ENCODE assay signal across 8 mouse cellular contexts in genomic region chr11:101253613-101254389, GRCm38 (mm10). TPM values are rescaled to one million over a fixed set of nuclear protein-coding genes. Genes with fewer than 3 reads are reported as not detected.
DNase-seq lines count a peak whose midpoint lies in the region; ATAC-seq and TF ChIP-seq lines count a peak whose summit lies in the region.

TSS of gene Vps25 (plus strand) at chr11:101253707.

- no peaks in the 10 kb centered on the region for H3K9me3 ChIP-seq in E14TG2a.4 (ENCODE audit: low read length)
- no peaks in the 10 kb centered on the region for H3K9me3 ChIP-seq in forebrain, embryonic 13.5 days (replicated peaks)
- no peaks in the 10 kb centered on the region for H3K9me3 ChIP-seq in heart, postnatal 0 days (replicated peaks; ENCODE audit: control insufficient read depth, low read length)
- no peaks in the 10 kb centered on the region for H3K9me3 ChIP-seq in liver, embryonic 16.5 days (replicated peaks; ENCODE audit: control insufficient read depth, low read length)
- no peaks in the 10 kb centered on the region for H3K9me3 ChIP-seq in neural tube, embryonic 12.5 days
- no peaks in the 10 kb centered on the region for H3K9me3 ChIP-seq in stomach, postnatal 0 days (ENCODE audit: control insufficient read depth, low read length)

- under 1% methylated on average over 35 of the region's 40 CpGs for WGBS in forebrain, embryonic 13.5 days
- WGBS in heart, postnatal 0 days: under 1% methylated on average over 40 of the region's 40 CpGs
- WGBS in liver, embryonic 16.5 days (ENCODE audit: insufficient replicate concordance): 0% methylated on average over 40 of the region's 40 CpGs
- WGBS in neural tube, embryonic 12.5 days: 0% methylated on average over 40 of the region's 40 CpGs
- under 1% methylated on average over 40 of the region's 40 CpGs for WGBS in stomach, postnatal 0 days

- TF ChIP-seq EP300 in heart, postnatal 0 days (IDR thresholded peaks at IDR 0.05; ENCODE audit: low read depth): no peak; the same call in 1 of the 2 replicates
- TF ChIP-seq EP300 in stomach, postnatal 0 days (optimal IDR thresholded peaks at IDR 0.05): no peak

- peak within 1 kb of the TSS; percentile 84 for H3K27ac ChIP-seq in forebrain, embryonic 13.5 days
- peak within 1 kb of the TSS; percentile 95 for H3K27ac ChIP-seq in heart, postnatal 0 days (ENCODE audit: low read depth)
- H3K27ac ChIP-seq in liver, embryonic 16.5 days (ENCODE audit: low read length): peak within 1 kb of the TSS; percentile 88
- peak within 1 kb of the TSS; percentile 84 for H3K27ac ChIP-seq in neural tube, embryonic 12.5 days
- peak within 1 kb of the TSS; percentile 92 for H3K27ac ChIP-seq in stomach, postnatal 0 days (replicated peaks)

- H3K4me1 ChIP-seq in E14TG2a.4 (replicated peaks; ENCODE audit: low read depth, low read length): peaks cover 33% of the 10 kb centered on the region
- H3K4me1 ChIP-seq in forebrain, embryonic 13.5 days: peaks cover 17% of the 10 kb centered on the region
- H3K4me1 ChIP-seq in heart, postnatal 0 days (ENCODE audit: control insufficient read depth, insufficient read depth): peaks cover 24% of the 10 kb centered on the region
- H3K4me1 ChIP-seq in liver, embryonic 16.5 days (ENCODE audit: control insufficient read depth, low read depth, low read length): peaks cover 36% of the 10 kb centered on the region
- peaks cover 16% of the 10 kb centered on the region for H3K4me1 ChIP-seq in neural tube, embryonic 12.5 days
- H3K4me1 ChIP-seq in stomach, postnatal 0 days (replicated peaks; ENCODE audit: control insufficient read depth, insufficient read depth): no peaks in the 10 kb centered on the region; the same call in none of the 2 replicates

- peak within 1 kb of the TSS; percentile 96 for H3K9ac ChIP-seq in forebrain, embryonic 13.5 days
- peak within 1 kb of the TSS; percentile 84 for H3K9ac ChIP-seq in heart, postnatal 0 days (replicated peaks; ENCODE audit: low read depth, low read length)
- peak within 1 kb of the TSS; percentile 92 for H3K9ac ChIP-seq in liver, embryonic 16.5 days (ENCODE audit: low read depth, low read length)
- peak within 1 kb of the TSS; percentile 87 for H3K9ac ChIP-seq in neural tube, embryonic 12.5 days
- peak within 1 kb of the TSS; percentile 83 for H3K9ac ChIP-seq in stomach, postnatal 0 days (ENCODE audit: low read length)

- DNase-seq in c-Kit-positive CD71-positive TER-119-positive erythroid progenitor cells, embryonic 14.5 days (ENCODE audit: low spot score): peak; percentile 81
- DNase-seq in heart, postnatal 0 days (ENCODE audit: low spot score): peak; percentile 88
- peak; percentile 89 to 92 for DNase-seq in kidney, postnatal 4 days
- DNase-seq in stomach, postnatal 0 days (ENCODE audit: low spot score): peak; percentile 86

- H3K36me3 ChIP-seq in E14TG2a.4 (ENCODE audit: insufficient read depth, low read length): peaks cover 30% of the 10 kb centered on the region
- H3K36me3 ChIP-seq in forebrain, embryonic 13.5 days (ENCODE audit: poor library complexity, severe bottlenecking): peaks cover 18% of the 10 kb centered on the region
- peaks cover 21% of the 10 kb centered on the region; the same call in 1 of the 2 replicates for H3K36me3 ChIP-seq in heart, postnatal 0 days (replicated peaks; ENCODE audit: control insufficient read depth, insufficient read depth, low read length)
- H3K36me3 ChIP-seq in liver, embryonic 16.5 days (ENCODE audit: control insufficient read depth, insufficient read depth): no peaks in the 10 kb centered on the region
- peaks cover 6% of the 10 kb centered on the region; the same call in 1 of the 2 replicates for H3K36me3 ChIP-seq in neural tube, embryonic 12.5 days
- H3K36me3 ChIP-seq in stomach, postnatal 0 days (ENCODE audit: control insufficient read depth, insufficient read depth, low read length): peaks cover 2% of the 10 kb centered on the region; the same call in 1 of the 2 replicates

- no peak for TF ChIP-seq CTCF in E14TG2a.4 (conservative IDR thresholded peaks at IDR 0.05; ENCODE audit: low read length)
- TF ChIP-seq CTCF in heart, postnatal 0 days (IDR thresholded peaks at IDR 0.05; ENCODE audit: low read depth): no peak
- TF ChIP-seq CTCF in stomach, postnatal 0 days (IDR thresholded peaks at IDR 0.05; ENCODE audit: low read depth): peak; percentile 41

- ATAC-seq in forebrain, embryonic 13.5 days: peak; percentile 87
- ATAC-seq in heart, postnatal 0 days (ENCODE audit: insufficient read depth, low read depth): peak; percentile 72
- ATAC-seq in liver, embryonic 16.5 days (ENCODE audit: low read depth): peak; percentile 87
- peak; percentile 70; the same call in 1 of the 2 replicates for ATAC-seq in neural tube, embryonic 12.5 days (ENCODE audit: low FRiP score, low read depth)
- ATAC-seq in stomach, postnatal 0 days (ENCODE audit: low FRiP score, low TSS enrichment): peak; percentile 87

- peak within 1 kb of the TSS; percentile 95 for H3K4me2 ChIP-seq in forebrain, embryonic 13.5 days
- H3K4me2 ChIP-seq in heart, postnatal 0 days (ENCODE audit: low read depth, low read length): peak within 1 kb of the TSS; percentile 96
- peak within 1 kb of the TSS; percentile 80 for H3K4me2 ChIP-seq in liver, embryonic 16.5 days (ENCODE audit: low read depth, low read length)
- H3K4me2 ChIP-seq in neural tube, embryonic 12.5 days (replicated peaks): peak within 1 kb of the TSS; percentile 94
- peak within 1 kb of the TSS; percentile 82 for H3K4me2 ChIP-seq in stomach, postnatal 0 days (replicated peaks; ENCODE audit: low read depth)

- H3K27me3 ChIP-seq in E14TG2a.4 (ENCODE audit: insufficient read depth, low read length): no peaks in the 10 kb centered on the region
- no peaks in the 10 kb centered on the region; the same call in 1 of the 2 replicates for H3K27me3 ChIP-seq in forebrain, embryonic 13.5 days
- no peaks in the 10 kb centered on the region for H3K27me3 ChIP-seq in heart, postnatal 0 days (ENCODE audit: control insufficient read depth, insufficient read depth, low read length)
- H3K27me3 ChIP-seq in liver, embryonic 16.5 days (ENCODE audit: control insufficient read depth, insufficient read depth, low read depth, low read length): no peaks in the 10 kb centered on the region
- no peaks in the 10 kb centered on the region for H3K27me3 ChIP-seq in neural tube, embryonic 12.5 days (replicated peaks)
- no peaks in the 10 kb centered on the region for H3K27me3 ChIP-seq in stomach, postnatal 0 days (ENCODE audit: control insufficient read depth, insufficient read depth, low read length)

- H3K4me3 ChIP-seq in E14TG2a.4 (replicated peaks; ENCODE audit: low read length): peak within 1 kb of the TSS; percentile 98
- peak within 1 kb of the TSS; percentile 93 for H3K4me3 ChIP-seq in forebrain, embryonic 13.5 days
- peak within 1 kb of the TSS; percentile 99 for H3K4me3 ChIP-seq in heart, postnatal 0 days (ENCODE audit: low read depth, low read length)
- H3K4me3 ChIP-seq in liver, embryonic 16.5 days (ENCODE audit: low read depth, low read length): peak within 1 kb of the TSS; percentile 84
- peak within 1 kb of the TSS; percentile 94 for H3K4me3 ChIP-seq in neural tube, embryonic 12.5 days
- H3K4me3 ChIP-seq in stomach, postnatal 0 days (ENCODE audit: low read depth, low read length): peak within 1 kb of the TSS; percentile 75

RNA-seq across cellular contexts. Expression of gene Vps25, which starts in this region (rescaled TPM):
- polyA plus RNA-seq in forebrain, embryonic 13.5 days (2015; fragmentation: Nextera tagmentation; extraction: Ambion mirVana): 92.6 and 109 TPM in 2 replicates
- total RNA-seq in heart, postnatal 0 days (2014; rRNA removed; ENCODE audit: low replicate concordance): 99.2 and 116 TPM in 2 replicates
- polyA plus RNA-seq in heart, postnatal 0 days (2015; fragmentation: Nextera tagmentation; extraction: Ambion mirVana): 125 and 130 TPM in 2 replicates
- 72.2 and 75.2 TPM in 2 replicates for polyA plus RNA-seq in liver, embryonic 16.5 days (2015; fragmentation: Nextera tagmentation; extraction: Ambion mirVana)
- 101 and 103 TPM in 2 replicates for polyA plus RNA-seq in neural tube, embryonic 12.5 days (2016; fragmentation: Nextera tagmentation; extraction: Ambion mirVana)
- polyA plus RNA-seq in stomach, postnatal 0 days (2015; fragmentation: Nextera tagmentation; extraction: Ambion mirVana): 141 and 157 TPM in 2 replicates

Comparison
In these comparisons a context has a peak if more than half of its experiments do, and no peak if none do; other contexts are left out.
1. Peak in every context shown above with its lines: DNase-seq, ATAC-seq, H3K4me3 ChIP-seq and H3K27ac ChIP-seq.